Mouse (Mus musculus) left cerebral cortex, adult 2 months (tissue): ENCODE results near the gene Cblc. TPM values are rescaled to one million over a fixed set of nuclear protein-coding genes. Genes with fewer than 3 reads are reported as not detected.
A peak's percentile ranks its signal among the peaks of the same experiment; 100 is the strongest.

Experiments used
- DNase-seq, 2 experiments: peaks; one replicate each; pipeline ENCODE4 v3.0.0; 2021 to 2022; ENCODE audit warnings: low spot score in 2 of 2, mixed read lengths in 1 of 2; ENCODE audit errors: extremely low spot score in 1 of 2
- H3K27ac ChIP-seq: fragments of 200-600 bp; 2 replicates; pipeline ENCODE4 v1.8.1; 2022
- H3K4me3 ChIP-seq: fragments of 200-600 bp; 2 replicates; pipeline ENCODE4 v1.8.1; 2022
- CTCF ChIP-seq: fragments of 200-600 bp; IDR thresholded peaks from 2 replicates; pipeline ENCODE4 v1.8.1; 2022; ENCODE audit warnings: antibody characterized with exemption, mild to moderate bottlenecking, moderate library complexity
- intact Hi-C: fragments of 180-260 bp; cut with DNase I; formaldehyde crosslinking; loops from one replicate; pipeline ENCODE4 v1.15.1; 2025
- total RNA-seq, 2 experiments: library from RNA; stranded (reverse); gene quantifications; 2 replicates each; pipeline ENCODE4 v1.2.3; 2021

Cblc gene
- total RNA-seq, 2 experiments from 2014 or later = not detected

GRCm38 (mm10) chr7:19755008-19755407, 41.6 kb downstream of the Cblc start:
- TF ChIP-seq CTCF = peak; percentile 3
- no peak for DNase-seq
- H3K4me3 ChIP-seq = no peak overlapping the region
- intact Hi-C loops = no loop called here
- no peak overlapping the region; the same call in 1 of the 2 replicates for H3K27ac ChIP-seq

GRCm38 (mm10) chr7:19754065-19754464, 42.5 kb downstream of the Cblc start:
- Histone ChIP-seq H3K4me3 (no peak overlapping the region), H3K27ac (no peak overlapping the region)
- intact Hi-C loops = no loop called here
- TF ChIP-seq CTCF = no peak
- DNase-seq = no peak

GRCm38 (mm10) chr7:19753587-19753986, 43.0 kb downstream of the Cblc start:
- Histone ChIP-seq H3K4me3 (no peak overlapping the region), H3K27ac (no peak overlapping the region)
- no peak for DNase-seq
- no peak; the same call in 1 of the 2 replicates for TF ChIP-seq CTCF
- intact Hi-C loops = no loop called here

GRCm38 (mm10) chr7:19752652-19753051, 44.0 kb downstream of the Cblc start:
- intact Hi-C loops = no loop called here

GRCm38 (mm10) chr7:19751070-19751383, 45.6 kb downstream of the Cblc start:
- DNase-seq = no peak
- H3K4me3 ChIP-seq = no peak overlapping the region
- no peak for TF ChIP-seq CTCF
- intact Hi-C loops = no loop called here
- no peak overlapping the region for H3K27ac ChIP-seq

More at GRCm38 (mm10) chr7:19752652-19753051, 44.0 kb downstream of the Cblc start:
- DNase-seq = no peak
- Histone ChIP-seq H3K27ac (no peak overlapping the region), H3K4me3 (no peak overlapping the region)
- peak; percentile 36; the same call in 1 of the 2 replicates for TF ChIP-seq CTCF

- peak; percentile 82 for TF ChIP-seq CTCF
- intact Hi-C loops = loop anchor here (1.0 kb wide), 2 partner anchors 40 to 93 kb away; no protein-coding TSS in a partner anchor
- DNase-seq = peak; percentile 78 to 87
- Histone ChIP-seq H3K27ac (peak within 1 kb of the TSS; percentile 63), H3K4me3 (peak within 1 kb of the TSS; percentile 63)
Measured at GRCm38 (mm10) chr7:19750217-19751069, 46.2 kb downstream of the Cblc start, which contains the start of gene Nectin2. Gene Nectin2 (minus strand): TSS chr7:19750483.

- peak; percentile 90 to 92 for DNase-seq
- TF ChIP-seq CTCF = peak; percentile 74
- intact Hi-C loops = loop anchor here (1.0 kb wide), 2 partner anchors 41 to 94 kb away; no protein-coding TSS in a partner anchor
- H3K4me3 ChIP-seq = peak overlapping the region; percentile 63
- peak overlapping the region; percentile 63 for H3K27ac ChIP-seq
Measured at GRCm38 (mm10) chr7:19749389-19750216, 47.0 kb downstream of the Cblc start.

GRCm38 (mm10) chr7:19748219-19749195, 48.1 kb downstream of the Cblc start:
- peak; percentile 22 to 24 for DNase-seq
- Histone ChIP-seq H3K4me3 (peak overlapping the region; percentile 63), H3K27ac (peak overlapping the region; percentile 63)
- intact Hi-C loops = no loop called here
- TF ChIP-seq CTCF = no peak

- no peak for DNase-seq
- no peak for TF ChIP-seq CTCF
- H3K4me3 ChIP-seq = 0 out of 2 replicates have a peak overlapping the region, but pooled peaks have one; percentile 5
- no peak overlapping the region for H3K27ac ChIP-seq
- intact Hi-C loops = no loop called here
Measured at GRCm38 (mm10) chr7:19747420-19748218, 49.0 kb downstream of the Cblc start.

- TF ChIP-seq CTCF = no peak
- intact Hi-C loops = no loop called here
- Histone ChIP-seq H3K27ac (no peak overlapping the region), H3K4me3 (no peak overlapping the region)
- no peak for DNase-seq
Measured at GRCm38 (mm10) chr7:19746426-19747201, 50.0 kb downstream of the Cblc start.
